Mouse (Mus musculus) liver, adult 2 months (tissue): ENCODE measurements around the gene Gm28635.

Experiments
- CTCF ChIP-seq: fragments of 200-500 bp; IDR thresholded peaks from 2 replicates; pipeline ENCODE4 v1.5.1; 2011; ENCODE audit warnings: low read depth, low read length, control low read depth
- POLR2A ChIP-seq: fragments of 200-500 bp; IDR thresholded peaks from 2 replicates; pipeline ENCODE4 v1.6.1; 2011; ENCODE audit warnings: low read length, control low read depth; ENCODE audit not compliant: insufficient read depth; ENCODE audit errors: extremely low read depth

- TF ChIP-seq POLR2A, result no peak
- TF ChIP-seq CTCF, result no peak
Measured at GRCm38 (mm10) chr2:84574130-84574529, 103.7 kb downstream of the Gm28635 start.
